Mouse (Mus musculus) MEL (cell line): ENCODE data around the gene Eif2b4. TPM values are rescaled to one million over a fixed set of nuclear protein-coding genes. Genes with fewer than 3 reads are reported as not detected.

Experiments used
- DNase-seq: peaks from one replicate; pipeline ENCODE4 v3.0.0; 2011; ENCODE audit warnings: low read depth, low spot score
- H3K27ac ChIP-seq: 2 replicates; pipeline ENCODE4 v1.5.1; 2012; ENCODE audit warnings: low read depth, mild to moderate bottlenecking, control low read depth, low read length, moderate library complexity; ENCODE audit not compliant: control insufficient read depth
- H3K27me3 ChIP-seq, 2 experiments: fragments of 150-350 bp in 1 of 2; sonication (generic) in 1 of 2; 2 replicates each; pipeline ENCODE4 v1.6.1; 2012; ENCODE audit warnings: low read length in 2 of 2, mild to moderate bottlenecking in 2 of 2, improper control_type of control experiment in 1 of 2, moderate library complexity in 1 of 2; ENCODE audit not compliant: insufficient read depth in 2 of 2, control insufficient read depth in 1 of 2
- H3K36me3 ChIP-seq, 2 experiments: 2 replicates each; pipeline ENCODE4 v1.6.1; 2012 to 2014; ENCODE audit warnings: low read length in 2 of 2, improper control_type of control experiment in 1 of 2, inconsistent platforms in 1 of 2, mild to moderate bottlenecking in 1 of 2; ENCODE audit not compliant: insufficient read depth in 2 of 2, control insufficient read depth in 1 of 2
- H3K4me1 ChIP-seq, 2 experiments: fragments of 150-350 bp in 1 of 2; sonication (generic) in 1 of 2; 2 replicates each; pipeline ENCODE4 v1.6.1; 2012; ENCODE audit warnings: low read length in 2 of 2, improper control_type of control experiment in 1 of 2, mild to moderate bottlenecking in 1 of 2; ENCODE audit not compliant: insufficient read depth in 2 of 2, control insufficient read depth in 1 of 2
- H3K4me3 ChIP-seq, 2 experiments: fragments of 150-350 bp in 1 of 2; sonication (generic) in 1 of 2; 2 replicates each; pipeline ENCODE4 v1.5.1; 2012; ENCODE audit warnings: low read depth in 2 of 2, low read length in 2 of 2, mild to moderate bottlenecking in 2 of 2, moderate library complexity in 2 of 2, control low read depth in 1 of 2, improper control_type of control experiment in 1 of 2; ENCODE audit not compliant: control insufficient read depth in 1 of 2, insufficient read depth in 1 of 2
- H3K79me2 ChIP-seq: 2 replicates; pipeline ENCODE4 v1.6.1; 2012; ENCODE audit warnings: mild to moderate bottlenecking, low read length, moderate library complexity; ENCODE audit not compliant: control insufficient read depth, poor library complexity, insufficient read depth
- H3K9ac ChIP-seq: 2 replicates; pipeline ENCODE4 v1.6.1; 2012; ENCODE audit warnings: low read depth, mild to moderate bottlenecking, control low read depth, low read length, moderate library complexity; ENCODE audit not compliant: control insufficient read depth, poor library complexity, severe bottlenecking
- H3K9me3 ChIP-seq: fragments of 150-350 bp; sonication (generic); replicated peaks from 2 replicates; pipeline ENCODE4 v1.6.1; 2012; ENCODE audit warnings: mild to moderate bottlenecking, low read length, improper control_type of control experiment, moderate library complexity; ENCODE audit not compliant: insufficient read depth
- CHD2 ChIP-seq: IDR thresholded peaks from 2 replicates; pipeline ENCODE4 v1.6.1; 2011; ENCODE audit warnings: low read length, improper control_type of control experiment
- CTCF ChIP-seq, 3 experiments: IDR thresholded peaks in 2 of 3; conservative IDR thresholded peaks in 1 of 3; 2 replicates each; pipeline ENCODE4 v1.5.1; 2011 to 2012; ENCODE audit warnings: low read length in 3 of 3, low read depth in 2 of 3, mild to moderate bottlenecking in 2 of 3, improper control_type of control experiment in 1 of 3, inconsistent platforms in 1 of 3, mixed read lengths in 1 of 3, moderate library complexity in 1 of 3; ENCODE audit not compliant: control insufficient read depth in 1 of 3, insufficient read depth in 1 of 3, poor library complexity in 1 of 3, severe bottlenecking in 1 of 3
- E2F4 ChIP-seq: IDR thresholded peaks from 2 replicates; pipeline ENCODE4 v1.6.1; 2011; ENCODE audit warnings: low read depth, low read length, improper control_type of control experiment, borderline replicate concordance
- ELF1 ChIP-seq: IDR thresholded peaks from 2 replicates; pipeline ENCODE4 v1.6.1; 2014; ENCODE audit warnings: low read depth, mild to moderate bottlenecking, inconsistent platforms, low read length, improper control_type of control experiment, moderate library complexity
- EP300 ChIP-seq, 2 experiments: IDR thresholded peaks; 2 replicates each; pipeline ENCODE4 v1.6.1; 2011; ENCODE audit warnings: improper control_type of control experiment in 2 of 2, low read length in 2 of 2, low read depth in 1 of 2, mild to moderate bottlenecking in 1 of 2
- GABPA ChIP-seq: IDR thresholded peaks from 2 replicates; pipeline ENCODE4 v1.6.1; 2012; ENCODE audit warnings: low read depth, mild to moderate bottlenecking, inconsistent platforms, low read length, improper control_type of control experiment, moderate library complexity
- GATA1 ChIP-seq: IDR thresholded peaks from 2 replicates; pipeline ENCODE4 v1.6.1; 2011; ENCODE audit warnings: low read depth, low read length, improper control_type of control experiment
- HCFC1 ChIP-seq: IDR thresholded peaks from 2 replicates; pipeline ENCODE4 v1.6.1; 2012; ENCODE audit warnings: low read depth, mild to moderate bottlenecking, inconsistent platforms, low read length, improper control_type of control experiment, moderate library complexity
- JUND ChIP-seq: IDR thresholded peaks from 2 replicates; pipeline ENCODE4 v1.6.1; 2011; ENCODE audit warnings: low read depth, mild to moderate bottlenecking, improper control_type of control experiment, low read length
- KAT2A ChIP-seq: conservative IDR thresholded peaks from 2 replicates; pipeline ENCODE4 v1.6.1; 2012; ENCODE audit warnings: low read depth, low read length, improper control_type of control experiment, inconsistent platforms
- MAX ChIP-seq: IDR thresholded peaks from 2 replicates; pipeline ENCODE4 v1.6.1; 2011; ENCODE audit warnings: low read length, improper control_type of control experiment
- MAZ ChIP-seq: IDR thresholded peaks from 2 replicates; pipeline ENCODE4 v1.6.1; 2012; ENCODE audit warnings: low read depth, mild to moderate bottlenecking, inconsistent platforms, low read length, improper control_type of control experiment
- MXI1 ChIP-seq: IDR thresholded peaks from 2 replicates; pipeline ENCODE4 v1.6.1; 2011; ENCODE audit warnings: mild to moderate bottlenecking, low read depth, low read length, improper control_type of control experiment
- MYB ChIP-seq: IDR thresholded peaks from 2 replicates; pipeline ENCODE4 v1.6.1; 2011; ENCODE audit warnings: mild to moderate bottlenecking, low read depth, low read length, improper control_type of control experiment
- NELFE ChIP-seq: IDR thresholded peaks from 2 replicates; pipeline ENCODE4 v1.6.1; 2011; ENCODE audit warnings: low read depth, low read length, improper control_type of control experiment
- POLR2A ChIP-seq, 2 experiments: IDR thresholded peaks; 2 replicates each; pipeline ENCODE4 v1.6.1; 2011 to 2012; ENCODE audit warnings: low read length in 2 of 2, mild to moderate bottlenecking in 2 of 2, control low read depth in 1 of 2, improper control_type of control experiment in 1 of 2, low read depth in 1 of 2, moderate library complexity in 1 of 2; ENCODE audit not compliant: control insufficient read depth in 1 of 2, insufficient read depth in 1 of 2, poor library complexity in 1 of 2
- POLR2AphosphoS2 ChIP-seq: IDR thresholded peaks from 2 replicates; pipeline ENCODE4 v1.6.1; 2011; ENCODE audit warnings: low read length, improper control_type of control experiment
- POLR2AphosphoS5 ChIP-seq: IDR thresholded peaks from 2 replicates; pipeline ENCODE4 v1.6.1; 2012; ENCODE audit warnings: low read depth, borderline replicate concordance, mild to moderate bottlenecking, inconsistent platforms, low read length, moderate library complexity, mixed read lengths
- RAD21 ChIP-seq: IDR thresholded peaks from 2 replicates; pipeline ENCODE4 v1.6.1; 2011; ENCODE audit warnings: mild to moderate bottlenecking, low read depth, low read length, improper control_type of control experiment
- RCOR1 ChIP-seq: IDR thresholded peaks from 2 replicates; pipeline ENCODE4 v1.6.1; 2012; ENCODE audit warnings: low read depth, mild to moderate bottlenecking, inconsistent platforms, low read length, improper control_type of control experiment
- SIN3A ChIP-seq: IDR thresholded peaks from 2 replicates; pipeline ENCODE4 v1.6.1; 2012; ENCODE audit warnings: low read length, improper control_type of control experiment, inconsistent platforms
- SMC3 ChIP-seq: IDR thresholded peaks from 2 replicates; pipeline ENCODE4 v1.6.1; 2011; ENCODE audit warnings: low read depth, low read length, improper control_type of control experiment
- TBP ChIP-seq: IDR thresholded peaks from 2 replicates; pipeline ENCODE4 v1.8.0; 2011; ENCODE audit warnings: low read depth, low read length, improper control_type of control experiment
- TCF12 ChIP-seq: IDR thresholded peaks from 2 replicates; pipeline ENCODE4 v1.6.1; 2014; ENCODE audit warnings: low read depth, mild to moderate bottlenecking, inconsistent platforms, low read length, improper control_type of control experiment, moderate library complexity
- UBTF ChIP-seq: IDR thresholded peaks from 2 replicates; pipeline ENCODE4 v1.6.1; 2012; ENCODE audit warnings: low read depth, mild to moderate bottlenecking, inconsistent platforms, low read length, improper control_type of control experiment, moderate library complexity, borderline replicate concordance; ENCODE audit not compliant: insufficient read depth
- USF1 ChIP-seq: IDR thresholded peaks from 2 replicates; pipeline ENCODE4 v1.6.1; 2014; ENCODE audit warnings: low read depth, mild to moderate bottlenecking, inconsistent platforms, low read length, improper control_type of control experiment, moderate library complexity
- USF2 ChIP-seq, 2 experiments: IDR thresholded peaks; 2 replicates each; pipeline ENCODE4 v1.6.1; 2011 to 2012; ENCODE audit warnings: improper control_type of control experiment in 2 of 2, low read length in 2 of 2, borderline replicate concordance in 1 of 2, inconsistent platforms in 1 of 2, low read depth in 1 of 2, mild to moderate bottlenecking in 1 of 2; ENCODE audit not compliant: insufficient read depth in 1 of 2
- ZKSCAN1 ChIP-seq: IDR thresholded peaks from 2 replicates; pipeline ENCODE4 v1.6.1; 2012; ENCODE audit warnings: low read depth, mild to moderate bottlenecking, inconsistent platforms, low read length, improper control_type of control experiment, moderate library complexity
- polyA plus RNA-seq, 2 experiments: library from polyadenylated mRNA; stranded (reverse) in 1 of 2; unstranded in 1 of 2; fragments of >175 nt in 1 of 2; fragments of >200 nt in 1 of 2; gene quantifications; 2 replicates each; pipeline versions ENCODE4 v1.2.1 to v1.2.4; 2012; ENCODE audit warnings: low replicate concordance in 2 of 2, low read depth in 1 of 2; ENCODE audit not compliant: insufficient read length in 2 of 2, insufficient read depth in 1 of 2, missing spikeins in 1 of 2
- total RNA-seq: library from RNA; depleted of rRNA; stranded (reverse); fragments of 300-350 nt; gene quantifications from 2 replicates; pipeline ENCODE4 v1.2.3, GENCODE M21; 2012

Eif2b4 gene
- total and polyA plus RNA-seq, 3 experiments: 151 to 282 TPM; not detected in 1

GRCm38 (mm10) chr5:31220448-31221303 is 27.4 kb upstream of the Eif2b4 start, which contains the start of gene Ppm1g (continued):
- TF ChIP-seq KAT2A (peak; percentile 58; the same call in 1 of the 2 replicates), USF1 (peak; percentile 10), NELFE (peak; percentile 99), ZKSCAN1 (no peak), SIN3A (peak; percentile 95), MYB (peak; percentile 85), HCFC1 (peak; percentile 88), CHD2 (peak; percentile 94), MXI1 (peak; percentile 88)

- no peak for TF ChIP-seq USF2 (IDR thresholded peaks at IDR 0.05; ENCODE audit: borderline replicate concordance in 1 of 2, insufficient read depth in 1 of 2, low read depth in 1 of 2, low read length in 2 of 2)
- no peak for TF ChIP-seq POLR2AphosphoS2
- TF ChIP-seq USF1: no peak
- TF ChIP-seq UBTF: peak; percentile 82; the same call in 1 of the 2 replicates
- no peak for TF ChIP-seq POLR2AphosphoS5
- peak; percentile 49; the same call in 1 of the 2 replicates for TF ChIP-seq TBP
- TF ChIP-seq SMC3: no peak
- TF ChIP-seq MAX: no peak
- 0 out of 2 replicates have a peak, but pooled peaks have one; percentile 30 for TF ChIP-seq GABPA
- TF ChIP-seq EP300 (IDR thresholded peaks at IDR 0.05; ENCODE audit: low read depth in 1 of 2, low read length in 2 of 2): no peak
- TF ChIP-seq SIN3A: no peak
- TF ChIP-seq RCOR1: no peak
- TF ChIP-seq JUND: no peak
- TF ChIP-seq ZKSCAN1: no peak
- no peak for TF ChIP-seq GATA1
- no peak for TF ChIP-seq TCF12
- TF ChIP-seq POLR2A (IDR thresholded peaks at IDR 0.05; ENCODE audit: control insufficient read depth in 1 of 2, insufficient read depth in 1 of 2, low read depth in 1 of 2, low read length in 2 of 2, poor library complexity in 1 of 2): peak in 1 of 2 experiments; percentile 41; a peak in 2 of 4 replicates
- TF ChIP-seq HCFC1: no peak
- no peak for TF ChIP-seq E2F4
- TF ChIP-seq RAD21: no peak
- no peak for TF ChIP-seq ELF1
- no peak for TF ChIP-seq MAZ
- 0 out of 6 replicates have a peak, but pooled peaks of 1 of the 3 experiments have one; percentile 0 for TF ChIP-seq CTCF (IDR thresholded peaks at IDR 0.05 in 2 of 3, conservative IDR thresholded peaks at IDR 0.05 in 1 of 3; ENCODE audit: control insufficient read depth in 1 of 3, insufficient read depth in 1 of 3, low read depth in 2 of 3, low read length in 3 of 3, poor library complexity in 1 of 3, severe bottlenecking in 1 of 3)
- no peak for TF ChIP-seq KAT2A
- Histone ChIP-seq H3K27me3 (no peaks in the 10 kb centered on the region), H3K9me3 (no peaks in the 10 kb centered on the region), H3K36me3 (peaks cover 17 to 38% of the 10 kb centered on the region in 2 experiments), H3K79me2 (peaks cover 52% of the 10 kb centered on the region), H3K9ac (peak overlapping the region; percentile 95), H3K4me3 (peak overlapping the region; percentile 74), H3K4me1 (peaks cover 13 to 15% of the 10 kb centered on the region in 2 experiments), H3K27ac (peak overlapping the region; percentile 84)
- peak; percentile 82 for DNase-seq
Observed at GRCm38 (mm10) chr5:31219911-31220447, 26.7 kb upstream of the Eif2b4 start.
